Mouse (Mus musculus) neural tube, embryonic 12.5 days (tissue): ENCODE data around the gene Spsb4. TPM values are rescaled to one million over a fixed set of nuclear protein-coding genes. Genes with fewer than 3 reads are reported as not detected.

Experiments
- ATAC-seq: fragments of 200-750 bp; cut with Nextera tagmentation; 2 replicates; pipeline ENCODE4 v1.8.0; 2017; ENCODE audit warnings: low read depth, mild to moderate bottlenecking, moderate TSS enrichment, moderate library complexity; ENCODE audit not compliant: low FRiP score
- H3K27ac ChIP-seq: fragments of 300-500 bp; sonication (generic); 2 replicates; pipeline ENCODE4 v1.5.1; 2016
- H3K27me3 ChIP-seq: fragments of 300-500 bp; sonication (generic); replicated peaks from 2 replicates; pipeline ENCODE4 v1.6.1; 2016; ENCODE audit warnings: mild to moderate bottlenecking
- H3K36me3 ChIP-seq: fragments of 300-500 bp; sonication (generic); 2 replicates; pipeline ENCODE4 v1.6.1; 2016; ENCODE audit warnings: mild to moderate bottlenecking
- H3K4me1 ChIP-seq: fragments of 300-500 bp; sonication (generic); 2 replicates; pipeline ENCODE4 v1.6.1; 2016
- H3K4me2 ChIP-seq: fragments of 300-500 bp; sonication (generic); replicated peaks from 2 replicates; pipeline ENCODE4 v1.6.1; 2016; ENCODE audit warnings: mild to moderate bottlenecking
- H3K4me3 ChIP-seq: fragments of 300-500 bp; sonication (generic); 2 replicates; pipeline ENCODE4 v1.5.1; 2016
- H3K9ac ChIP-seq: fragments of 300-500 bp; sonication (generic); 2 replicates; pipeline ENCODE4 v1.6.1; 2016; ENCODE audit warnings: mild to moderate bottlenecking
- H3K9me3 ChIP-seq: fragments of 300-500 bp; sonication (generic); 2 replicates; pipeline ENCODE4 v1.6.1; 2016; ENCODE audit warnings: mild to moderate bottlenecking
- WGBS: fragments of 180-500 bp; shearing (Covaris S2); methylation state at CpG from one replicate; pipeline ENCODE4 v1.1.7; 2016; 5-methylcytosine and 5-hydroxymethylcytosine counted together
- polyA plus RNA-seq: library from polyadenylated mRNA; unstranded; fragments of >200 nt; fragmentation: Nextera tagmentation; extraction: Ambion mirVana; gene quantifications from 2 replicates; pipeline ENCODE4 v1.2.1, GENCODE M21; 2016

Gene Spsb4
- polyA plus RNA-seq, 1 experiment from 2014 or later: 126 TPM

GRCm38 (mm10) chr9:97027361-97027760 lies 8.7 kb upstream of the Spsb4 start:
- no peaks in the 10 kb centered on the region for H3K4me1 ChIP-seq
- ATAC-seq: no peak
- 76% methylated on average over 12 of the region's 12 CpGs for WGBS
- no peak overlapping the region for H3K4me2 ChIP-seq
- no peak overlapping the region for H3K4me3 ChIP-seq
- H3K36me3 ChIP-seq: no peaks in the 10 kb centered on the region
- H3K27me3 ChIP-seq: no peaks in the 10 kb centered on the region
- H3K9me3 ChIP-seq: no peaks in the 10 kb centered on the region
- no peak overlapping the region for H3K9ac ChIP-seq
- H3K27ac ChIP-seq: no peak overlapping the region

GRCm38 (mm10) chr9:97026006-97026405 lies 7.4 kb upstream of the Spsb4 start:
- 85% methylated on average over 4 of the region's 4 CpGs for WGBS
- Histone ChIP-seq H3K36me3 (no peaks in the 10 kb centered on the region), H3K9ac (no peak overlapping the region), H3K27ac (no peak overlapping the region), H3K4me1 (no peaks in the 10 kb centered on the region), H3K4me2 (no peak overlapping the region), H3K27me3 (no peaks in the 10 kb centered on the region), H3K4me3 (no peak overlapping the region), H3K9me3 (no peaks in the 10 kb centered on the region)
- no peak for ATAC-seq

GRCm38 (mm10) chr9:97024451-97024850 lies 5.8 kb upstream of the Spsb4 start:
- Histone ChIP-seq H3K4me1 (no peaks in the 10 kb centered on the region), H3K4me2 (no peak overlapping the region), H3K36me3 (no peaks in the 10 kb centered on the region), H3K27ac (no peak overlapping the region), H3K9me3 (no peaks in the 10 kb centered on the region), H3K9ac (no peak overlapping the region), H3K27me3 (no peaks in the 10 kb centered on the region), H3K4me3 (no peak overlapping the region)
- ATAC-seq: no peak
- 86% methylated on average over 7 of the region's 7 CpGs for WGBS

GRCm38 (mm10) chr9:97022948-97023347 lies 4.3 kb upstream of the Spsb4 start:
- no peak overlapping the region for H3K9ac ChIP-seq
- no peak overlapping the region for H3K27ac ChIP-seq
- no peaks in the 10 kb centered on the region for H3K27me3 ChIP-seq
- 95% methylated on average over 4 of the region's 4 CpGs for WGBS
- no peaks in the 10 kb centered on the region for H3K9me3 ChIP-seq
- H3K36me3 ChIP-seq: no peaks in the 10 kb centered on the region
- no peaks in the 10 kb centered on the region for H3K4me1 ChIP-seq
- ATAC-seq: no peak
- H3K4me2 ChIP-seq: no peak overlapping the region
- no peak overlapping the region for H3K4me3 ChIP-seq

- H3K9ac ChIP-seq: no peak overlapping the region
- no peaks in the 10 kb centered on the region for H3K9me3 ChIP-seq
- no peak overlapping the region for H3K4me2 ChIP-seq
- H3K4me3 ChIP-seq: no peak overlapping the region
- WGBS: 90% methylated on average over 5 of the region's 5 CpGs
- ATAC-seq: no peak
- no peak overlapping the region for H3K27ac ChIP-seq
- H3K36me3 ChIP-seq: no peaks in the 10 kb centered on the region
- H3K27me3 ChIP-seq: no peaks in the 10 kb centered on the region
- H3K4me1 ChIP-seq: no peaks in the 10 kb centered on the region
Observed at GRCm38 (mm10) chr9:97022371-97022770, 3.7 kb upstream of the Spsb4 start.

- Histone ChIP-seq H3K9ac (no peak overlapping the region), H3K27me3 (no peaks in the 10 kb centered on the region), H3K9me3 (no peaks in the 10 kb centered on the region), H3K27ac (no peak overlapping the region), H3K4me2 (no peak overlapping the region), H3K4me3 (no peak overlapping the region), H3K36me3 (no peaks in the 10 kb centered on the region), H3K4me1 (peaks cover 15% of the 10 kb centered on the region)
- WGBS: 87% methylated on average over 8 of the region's 8 CpGs
- ATAC-seq: no peak
Observed at GRCm38 (mm10) chr9:97020152-97020551, 1.5 kb upstream of the Spsb4 start.

GRCm38 (mm10) chr9:97019686-97020085 lies 1.0 kb upstream of the Spsb4 start:
- H3K27me3 ChIP-seq: no peaks in the 10 kb centered on the region
- H3K36me3 ChIP-seq: no peaks in the 10 kb centered on the region
- no peak overlapping the region for H3K4me3 ChIP-seq
- WGBS: 71% methylated on average over 2 of the region's 2 CpGs
- peak overlapping the region; percentile 75 for H3K4me2 ChIP-seq
- H3K9me3 ChIP-seq: no peaks in the 10 kb centered on the region
- no peak overlapping the region; the same call in 1 of the 2 replicates for H3K27ac ChIP-seq
- no peak for ATAC-seq
- no peak overlapping the region for H3K9ac ChIP-seq
- peaks cover 20% of the 10 kb centered on the region for H3K4me1 ChIP-seq

GRCm38 (mm10) chr9:97019231-97019630 lies 588 bp upstream of the Spsb4 start:
- Histone ChIP-seq H3K9ac (peak overlapping the region; percentile 97; the same call in 1 of the 2 replicates), H3K27ac (peak overlapping the region; percentile 99), H3K9me3 (no peaks in the 10 kb centered on the region), H3K27me3 (no peaks in the 10 kb centered on the region), H3K4me2 (peak overlapping the region; percentile 75), H3K4me1 (peaks cover 24% of the 10 kb centered on the region), H3K36me3 (no peaks in the 10 kb centered on the region), H3K4me3 (peak overlapping the region; percentile 78)
- peak; percentile 62 for ATAC-seq
- WGBS: under 1% methylated on average over 11 of the region's 11 CpGs

- H3K4me1 ChIP-seq: peaks cover 36% of the 10 kb centered on the region
- peak; percentile 51 for ATAC-seq
Observed at GRCm38 (mm10) chr9:97017811-97018641, 617 bp downstream of the Spsb4 start.

GRCm38 (mm10) chr9:97017121-97017810 lies 1.4 kb downstream of the Spsb4 start:
- H3K4me1 ChIP-seq: peaks cover 44% of the 10 kb centered on the region
- H3K36me3 ChIP-seq: no peaks in the 10 kb centered on the region
- WGBS: under 1% methylated on average over 34 of the region's 34 CpGs
- H3K27ac ChIP-seq: peak overlapping the region; percentile 99
- ATAC-seq: no peak
- peak overlapping the region; percentile 78 for H3K4me3 ChIP-seq
- H3K9me3 ChIP-seq: no peaks in the 10 kb centered on the region
- H3K4me2 ChIP-seq: peak overlapping the region; percentile 75
- peak overlapping the region; percentile 97 for H3K9ac ChIP-seq
- no peaks in the 10 kb centered on the region for H3K27me3 ChIP-seq

More at GRCm38 (mm10) chr9:97017811-97018641, 617 bp downstream of the Spsb4 start:
- Histone ChIP-seq H3K27ac (peak overlapping the region; percentile 99), H3K27me3 (no peaks in the 10 kb centered on the region), H3K9ac (peak overlapping the region; percentile 97), H3K36me3 (no peaks in the 10 kb centered on the region), H3K4me2 (peak overlapping the region; percentile 75), H3K9me3 (no peaks in the 10 kb centered on the region), H3K4me3 (peak overlapping the region; percentile 78)
- under 1% methylated on average over 62 of the region's 62 CpGs for WGBS

GRCm38 (mm10) chr9:97015751-97016150 lies 2.9 kb downstream of the Spsb4 start:
- peak overlapping the region; percentile 59 for H3K27ac ChIP-seq
- H3K9me3 ChIP-seq: no peaks in the 10 kb centered on the region
- H3K4me1 ChIP-seq: peaks cover 58% of the 10 kb centered on the region
- H3K27me3 ChIP-seq: no peaks in the 10 kb centered on the region
- WGBS: 4% methylated on average over 6 of the region's 6 CpGs
- no peaks in the 10 kb centered on the region for H3K36me3 ChIP-seq
- peak overlapping the region; percentile 75 for H3K4me2 ChIP-seq
- ATAC-seq: no peak
- H3K4me3 ChIP-seq: peak overlapping the region; percentile 78
- H3K9ac ChIP-seq: peak overlapping the region; percentile 97; the same call in 1 of the 2 replicates

- H3K27me3 ChIP-seq: no peaks in the 10 kb centered on the region
- H3K27ac ChIP-seq: peak overlapping the region; percentile 65; the same call in 1 of the 2 replicates
- peak overlapping the region; percentile 6; the same call in 1 of the 2 replicates for H3K9ac ChIP-seq
- 68% methylated on average over 9 of the region's 9 CpGs for WGBS
- peaks cover 67% of the 10 kb centered on the region for H3K4me1 ChIP-seq
- H3K9me3 ChIP-seq: 0 out of 2 replicates have a peak, but pooled peaks cover 4% of the 10 kb centered on the region
- H3K4me3 ChIP-seq: no peak overlapping the region
- peaks cover 15% of the 10 kb centered on the region; the same call in 1 of the 2 replicates for H3K36me3 ChIP-seq
- no peak for ATAC-seq
- H3K4me2 ChIP-seq: peak overlapping the region; percentile 75
Observed at GRCm38 (mm10) chr9:97013698-97014097, 4.9 kb downstream of the Spsb4 start.
